Mouse (Mus musculus): Measurements from ENCODE around the gene Arxes2. TPM values are rescaled to one million over a fixed set of nuclear protein-coding genes. Genes with fewer than 3 reads are reported as not detected.
"Not testable (repeated sequence)": the region's sequence is repeated elsewhere in the genome, so short reads cannot be mapped to it uniquely, and the experiment has no call there.

Gene Arxes2
- 75.7 and 77.4 TPM in 2 replicates for polyA plus RNA-seq (2014; fragmentation: Nextera tagmentation; extraction: Ambion mirVana)

DNA sequence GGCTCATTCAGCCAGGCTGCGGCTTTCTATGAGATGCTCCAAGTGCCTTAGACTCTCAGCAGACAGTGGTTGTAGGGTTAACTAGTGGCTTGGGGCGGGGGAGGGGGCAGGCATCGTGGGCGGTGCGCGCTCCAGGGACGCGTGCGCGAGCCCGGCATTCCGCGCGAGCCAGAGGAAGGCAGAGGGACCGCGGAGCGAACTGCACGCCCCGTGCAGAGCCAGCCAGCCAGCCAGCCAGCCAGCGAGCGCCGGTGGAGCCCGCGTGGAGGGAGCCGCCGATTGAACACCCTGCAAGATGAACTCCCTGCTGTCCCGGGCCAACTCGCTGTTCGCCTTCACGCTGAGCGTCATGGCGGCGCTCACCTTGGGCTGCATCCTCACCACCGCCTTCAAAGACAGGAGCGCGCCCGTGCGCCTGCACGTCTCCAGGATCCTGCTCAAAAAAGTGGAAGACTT is at the start of gene Arxes2:
TSS of gene Arxes2 (plus strand) at position 161 of the 456 bp plus-strand sequence.
- peak within 1 kb of the TSS; percentile 17; the same call in 1 of the 2 replicates for H3K4me3 ChIP-seq (ENCODE audit: low read depth, low read length)

DNA sequence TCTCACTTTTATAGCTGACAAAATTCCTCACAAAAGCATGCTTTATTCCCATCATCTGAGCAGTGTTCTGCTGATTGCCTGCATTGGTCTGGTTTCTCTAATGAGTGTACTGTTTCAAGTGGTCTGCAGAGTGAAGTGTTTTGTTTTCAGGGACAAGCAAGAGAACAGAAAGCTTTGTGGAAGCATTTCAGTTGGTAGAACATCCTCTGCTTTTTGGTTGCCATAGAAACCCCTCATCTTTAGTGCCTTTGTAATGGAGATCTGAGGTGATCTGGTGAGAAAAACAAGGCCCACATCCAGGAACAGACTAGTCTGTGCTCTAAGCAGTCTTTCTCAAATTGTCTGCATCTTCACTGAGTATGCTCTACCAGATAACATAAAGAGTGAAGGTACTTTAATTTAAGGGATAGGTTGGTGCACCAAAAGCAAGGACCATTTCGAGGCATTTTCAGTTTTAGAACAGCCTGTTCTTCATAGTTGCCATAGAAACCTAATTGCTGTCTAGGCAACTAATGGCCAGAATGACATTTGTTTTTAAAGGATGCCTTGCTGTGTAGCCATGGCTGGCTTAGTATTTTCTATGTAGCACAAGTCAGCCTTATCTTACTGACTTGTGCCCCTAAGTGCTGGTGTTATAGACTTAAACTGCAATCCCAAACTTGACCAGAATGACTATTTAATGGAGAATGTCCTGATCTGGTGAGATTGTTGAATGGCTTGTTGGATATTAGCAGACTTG is 44.8 kb upstream of the Arxes2 start:
- no peak overlapping the region for H3K4me2 ChIP-seq (replicated peaks; ENCODE audit: low read depth, low read length)
- no peaks in the 10 kb centered on the region for H3K9me3 ChIP-seq (ENCODE audit: control insufficient read depth, low read depth, low read length)
- H3K36me3 ChIP-seq (ENCODE audit: control insufficient read depth, insufficient read depth, low read length) = no peaks in the 10 kb centered on the region
- no peak overlapping the region for H3K4me3 ChIP-seq (ENCODE audit: low read depth, low read length)
- H3K9ac ChIP-seq (replicated peaks; ENCODE audit: low read depth, low read length) = no peak overlapping the region
- no peaks in the 10 kb centered on the region for H3K27me3 ChIP-seq (ENCODE audit: control insufficient read depth, insufficient read depth, low read length)
- no peaks in the 10 kb centered on the region for H3K4me1 ChIP-seq (ENCODE audit: control insufficient read depth, insufficient read depth, low read length)
- WGBS = 79% methylated on average over 1 of the region's 1 CpGs
- ATAC-seq (ENCODE audit: insufficient number of reproducible peaks, insufficient read depth, low FRiP score, low read depth) = no peak
- no peak overlapping the region for H3K27ac ChIP-seq (ENCODE audit: low read length)

More for the DNA sequence above, at the start of gene Arxes2:
- WGBS = 12% methylated on average over 10 of the region's 39 CpGs
- peak within 1 kb of the TSS; percentile 34 for H3K4me2 ChIP-seq (replicated peaks; ENCODE audit: low read depth, low read length)
- not testable (repeated sequence) for H3K9ac ChIP-seq (replicated peaks; ENCODE audit: low read depth, low read length); H3K27me3 ChIP-seq (ENCODE audit: control insufficient read depth, insufficient read depth, low read length); H3K36me3 ChIP-seq (ENCODE audit: control insufficient read depth, insufficient read depth, low read length); H3K4me1 ChIP-seq (ENCODE audit: control insufficient read depth, insufficient read depth, low read length); H3K9me3 ChIP-seq (ENCODE audit: control insufficient read depth, low read depth, low read length); H3K27ac ChIP-seq (ENCODE audit: low read length)
- peak; percentile 95 for ATAC-seq (ENCODE audit: insufficient number of reproducible peaks, insufficient read depth, low FRiP score, low read depth)

DNA sequence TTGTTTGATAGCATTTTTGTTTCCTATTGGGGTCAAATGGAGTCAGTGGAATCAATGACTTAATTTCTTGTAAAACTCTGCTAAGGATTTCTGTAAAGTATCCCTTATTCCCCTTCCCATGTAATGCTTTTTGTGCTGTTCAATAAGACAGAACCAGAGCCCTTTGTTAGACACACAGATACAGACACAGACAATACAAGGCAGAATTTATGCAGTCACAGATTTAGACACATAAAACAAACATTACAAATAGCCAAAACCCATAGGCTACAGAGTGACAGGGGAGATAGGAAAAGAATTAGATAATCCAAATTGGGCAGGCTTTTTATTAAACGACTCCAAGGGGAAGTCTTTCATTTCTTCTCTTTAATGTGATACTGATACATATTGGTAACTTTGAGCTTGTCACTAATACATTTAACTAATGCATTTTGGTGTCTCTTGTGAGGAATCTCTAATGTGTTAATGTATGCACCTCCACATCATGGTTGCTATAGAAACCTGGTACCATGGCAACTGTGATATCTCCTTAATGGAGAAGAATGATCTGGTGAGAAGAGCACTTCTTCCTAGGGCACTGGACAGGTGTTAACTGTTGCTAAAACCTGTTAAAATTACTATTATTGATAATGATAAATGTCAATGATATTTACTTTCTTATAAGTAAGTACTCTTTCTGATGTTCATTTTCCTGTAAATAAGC is 36.5 kb upstream of the Arxes2 start:
- H3K4me3 ChIP-seq (ENCODE audit: low read depth, low read length) = no peak overlapping the region
- 68% methylated on average over 1 of the region's 1 CpGs for WGBS
- H3K4me2 ChIP-seq (replicated peaks; ENCODE audit: low read depth, low read length) = no peak overlapping the region
- no peak for ATAC-seq (ENCODE audit: insufficient number of reproducible peaks, insufficient read depth, low FRiP score, low read depth)
- no peak overlapping the region for H3K9ac ChIP-seq (replicated peaks; ENCODE audit: low read depth, low read length)
- no peak overlapping the region for H3K27ac ChIP-seq (ENCODE audit: low read length)
- H3K9me3 ChIP-seq (ENCODE audit: control insufficient read depth, low read depth, low read length) = no peaks in the 10 kb centered on the region
- H3K4me1 ChIP-seq (ENCODE audit: control insufficient read depth, insufficient read depth, low read length) = no peaks in the 10 kb centered on the region
- no peaks in the 10 kb centered on the region for H3K36me3 ChIP-seq (ENCODE audit: control insufficient read depth, insufficient read depth, low read length)
- no peaks in the 10 kb centered on the region for H3K27me3 ChIP-seq (ENCODE audit: control insufficient read depth, insufficient read depth, low read length)

DNA sequence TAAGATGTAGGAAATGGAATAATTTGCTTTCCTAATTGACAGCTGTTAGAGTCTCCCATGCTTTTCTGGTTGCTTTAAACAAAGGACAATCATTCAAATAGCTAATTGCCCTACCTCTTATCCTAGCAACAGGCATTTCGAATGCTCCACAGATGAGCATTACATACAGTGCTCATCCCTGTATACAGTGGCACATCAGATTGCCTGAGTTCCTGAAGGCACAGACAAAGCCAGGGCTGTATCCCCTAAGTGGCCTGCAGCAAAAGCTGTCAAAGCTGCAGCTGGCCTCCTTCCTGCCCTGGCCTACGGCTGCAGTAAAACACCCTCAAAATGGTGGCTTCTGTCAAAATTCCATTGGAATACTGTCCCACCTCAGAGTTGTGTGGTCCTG is 35.9 kb upstream of the Arxes2 start:
- no peak overlapping the region for H3K27ac ChIP-seq (ENCODE audit: low read length)
- ATAC-seq (ENCODE audit: insufficient number of reproducible peaks, insufficient read depth, low FRiP score, low read depth) = no peak
- WGBS = 69% methylated on average over 2 of the region's 2 CpGs
- no peaks in the 10 kb centered on the region for H3K4me1 ChIP-seq (ENCODE audit: control insufficient read depth, insufficient read depth, low read length)
- H3K4me3 ChIP-seq (ENCODE audit: low read depth, low read length) = no peak overlapping the region
- H3K4me2 ChIP-seq (replicated peaks; ENCODE audit: low read depth, low read length) = no peak overlapping the region
- no peaks in the 10 kb centered on the region for H3K9me3 ChIP-seq (ENCODE audit: control insufficient read depth, low read depth, low read length)
- no peak overlapping the region for H3K9ac ChIP-seq (replicated peaks; ENCODE audit: low read depth, low read length)
- no peaks in the 10 kb centered on the region for H3K36me3 ChIP-seq (ENCODE audit: control insufficient read depth, insufficient read depth, low read length)
- H3K27me3 ChIP-seq (ENCODE audit: control insufficient read depth, insufficient read depth, low read length) = no peaks in the 10 kb centered on the region

DNA sequence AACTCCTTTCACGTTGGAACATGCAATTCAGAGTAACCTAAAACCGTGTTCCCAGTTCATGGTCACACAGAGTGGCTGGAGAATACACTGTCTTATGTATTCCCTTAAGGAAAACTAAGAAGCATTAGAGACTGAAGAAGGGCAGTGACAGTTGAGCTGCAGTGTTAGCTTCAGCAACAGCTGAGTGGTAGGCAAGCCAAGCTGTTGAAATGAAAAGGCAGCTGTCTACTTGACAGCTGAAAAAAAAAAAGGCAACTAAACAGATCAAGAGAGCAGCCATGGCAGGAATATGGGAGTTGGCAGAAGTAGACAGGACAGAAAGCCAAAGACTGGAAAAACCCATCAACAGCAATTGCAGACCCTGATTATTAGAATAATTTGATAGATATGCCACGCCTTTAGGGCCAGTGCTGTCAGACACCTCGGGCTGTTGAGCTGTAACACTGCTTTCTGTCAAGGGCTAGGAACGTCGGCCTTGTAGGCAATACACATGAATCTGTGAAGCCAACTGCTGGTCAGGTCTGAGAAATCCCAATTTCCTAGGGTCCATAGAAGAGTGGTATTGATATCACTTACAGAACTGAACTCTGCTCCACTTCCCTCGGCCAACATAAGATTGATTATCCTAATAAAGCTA is 34.9 kb upstream of the Arxes2 start:
- no peak overlapping the region for H3K4me3 ChIP-seq (ENCODE audit: low read depth, low read length)
- no peak overlapping the region for H3K9ac ChIP-seq (replicated peaks; ENCODE audit: low read depth, low read length)
- ATAC-seq (ENCODE audit: insufficient number of reproducible peaks, insufficient read depth, low FRiP score, low read depth) = no peak
- no peaks in the 10 kb centered on the region for H3K36me3 ChIP-seq (ENCODE audit: control insufficient read depth, insufficient read depth, low read length)
- no peaks in the 10 kb centered on the region for H3K9me3 ChIP-seq (ENCODE audit: control insufficient read depth, low read depth, low read length)
- no peaks in the 10 kb centered on the region for H3K27me3 ChIP-seq (ENCODE audit: control insufficient read depth, insufficient read depth, low read length)
- whole genome bisulfite sequencing = 80% methylated on average over 7 of the region's 7 CpGs
- H3K4me2 ChIP-seq (replicated peaks; ENCODE audit: low read depth, low read length) = no peak overlapping the region
- H3K27ac ChIP-seq (ENCODE audit: low read length) = no peak overlapping the region
- no peaks in the 10 kb centered on the region for H3K4me1 ChIP-seq (ENCODE audit: control insufficient read depth, insufficient read depth, low read length)

DNA sequence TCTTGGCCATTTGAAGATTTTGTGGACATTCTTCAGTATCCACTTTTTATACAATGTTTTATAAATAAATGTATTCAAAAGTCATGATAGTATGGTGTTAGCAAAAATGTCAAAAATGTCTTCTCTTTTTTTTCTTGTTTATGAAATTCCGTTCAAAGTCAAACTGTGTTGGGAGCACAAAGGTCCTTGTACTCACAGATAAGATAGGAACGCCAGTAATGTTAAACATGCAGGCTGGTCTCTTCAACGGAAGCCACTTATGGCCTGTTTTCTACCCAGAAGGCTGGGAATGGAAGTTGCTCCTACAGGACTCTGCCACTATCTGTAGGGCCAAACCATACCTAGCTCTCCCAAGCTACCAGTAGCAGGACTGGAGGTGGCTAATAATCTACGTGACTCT is 34.1 kb upstream of the Arxes2 start:
- Histone ChIP-seq H3K36me3 (ENCODE audit: control insufficient read depth, insufficient read depth, low read length) (no peaks in the 10 kb centered on the region), H3K4me2 (replicated peaks; ENCODE audit: low read depth, low read length) (no peak overlapping the region), H3K4me3 (ENCODE audit: low read depth, low read length) (no peak overlapping the region), H3K9ac (replicated peaks; ENCODE audit: low read depth, low read length) (no peak overlapping the region), H3K27me3 (ENCODE audit: control insufficient read depth, insufficient read depth, low read length) (no peaks in the 10 kb centered on the region), H3K27ac (ENCODE audit: low read length) (no peak overlapping the region), H3K4me1 (ENCODE audit: control insufficient read depth, insufficient read depth, low read length) (no peaks in the 10 kb centered on the region), H3K9me3 (ENCODE audit: control insufficient read depth, low read depth, low read length) (no peaks in the 10 kb centered on the region)
- WGBS = 55% methylated on average over 4 of the region's 4 CpGs
- no peak for ATAC-seq (ENCODE audit: insufficient number of reproducible peaks, insufficient read depth, low FRiP score, low read depth)

DNA sequence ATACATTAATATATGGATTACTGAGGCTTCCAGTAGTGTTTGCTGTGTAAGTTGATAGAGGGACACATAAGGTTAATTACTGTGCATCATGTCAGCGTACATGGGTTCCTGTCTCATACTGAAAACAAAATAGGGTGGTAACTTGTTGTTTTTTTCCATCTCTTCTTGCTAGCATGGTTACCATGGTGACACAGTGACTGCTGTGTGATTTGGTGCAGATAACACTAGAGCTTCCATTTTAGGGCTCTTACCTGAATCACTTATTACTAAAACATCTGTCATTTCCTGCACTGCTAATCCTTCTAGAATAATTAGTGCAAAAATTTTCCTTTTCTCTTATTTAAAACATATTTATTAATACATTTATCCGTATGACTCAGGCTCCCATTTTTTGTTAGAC is 31.3 kb upstream of the Arxes2 start:
- Histone ChIP-seq H3K4me1 (ENCODE audit: control insufficient read depth, insufficient read depth, low read length) (no peaks in the 10 kb centered on the region), H3K9me3 (ENCODE audit: control insufficient read depth, low read depth, low read length) (no peaks in the 10 kb centered on the region), H3K27ac (ENCODE audit: low read length) (no peak overlapping the region), H3K4me2 (replicated peaks; ENCODE audit: low read depth, low read length) (no peak overlapping the region), H3K4me3 (ENCODE audit: low read depth, low read length) (no peak overlapping the region), H3K36me3 (ENCODE audit: control insufficient read depth, insufficient read depth, low read length) (no peaks in the 10 kb centered on the region), H3K27me3 (ENCODE audit: control insufficient read depth, insufficient read depth, low read length) (no peaks in the 10 kb centered on the region), H3K9ac (replicated peaks; ENCODE audit: low read depth, low read length) (no peak overlapping the region)
- no peak for ATAC-seq (ENCODE audit: insufficient number of reproducible peaks, insufficient read depth, low FRiP score, low read depth)
- WGBS = 67% methylated on average over 2 of the region's 2 CpGs

DNA sequence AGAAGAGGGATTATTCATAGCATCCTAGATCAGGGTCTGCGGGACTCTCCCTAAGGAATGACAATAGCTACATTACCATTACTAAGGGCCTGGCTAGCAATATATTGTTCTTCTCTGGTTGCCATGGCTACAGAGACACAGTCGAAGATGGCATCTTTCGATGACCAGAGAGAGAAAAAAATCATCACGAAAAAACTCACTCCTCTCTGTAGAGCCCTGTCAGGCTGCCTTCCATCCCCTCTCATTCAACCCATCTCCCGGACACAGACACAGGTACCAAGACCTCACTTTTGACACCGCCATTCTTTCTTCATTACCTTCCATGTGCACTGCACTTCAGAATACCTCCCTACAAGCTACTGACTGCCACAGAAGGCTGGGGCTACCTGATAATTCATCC is 30.5 kb upstream of the Arxes2 start:
- Histone ChIP-seq H3K4me1 (ENCODE audit: control insufficient read depth, insufficient read depth, low read length) (no peaks in the 10 kb centered on the region), H3K9me3 (ENCODE audit: control insufficient read depth, low read depth, low read length) (no peaks in the 10 kb centered on the region), H3K27me3 (ENCODE audit: control insufficient read depth, insufficient read depth, low read length) (no peaks in the 10 kb centered on the region), H3K27ac (ENCODE audit: low read length) (no peak overlapping the region), H3K9ac (replicated peaks; ENCODE audit: low read depth, low read length) (no peak overlapping the region), H3K4me3 (ENCODE audit: low read depth, low read length) (no peak overlapping the region), H3K36me3 (ENCODE audit: control insufficient read depth, insufficient read depth, low read length) (no peaks in the 10 kb centered on the region), H3K4me2 (replicated peaks; ENCODE audit: low read depth, low read length) (no peak overlapping the region)
- no peak for ATAC-seq (ENCODE audit: insufficient number of reproducible peaks, insufficient read depth, low FRiP score, low read depth)
- 53% methylated on average over 6 of the region's 6 CpGs for WGBS

Data from stomach, embryonic 14.5 days (tissue).